Mouse (Mus musculus) ES-CJ7 (cell line): ENCODE measurements at regions not wholly inside any gene's neighbourhood (a gene's known extent, or its start where the extent isn't known, plus 50 kb on each side); places are given as distances from the start of the nearest gene placed in this dataset.

Experiments
- DNase-seq: peaks from one replicate; pipeline ENCODE4 v3.0.0; 2011; ENCODE audit warnings: low read depth, low spot score

DNA sequence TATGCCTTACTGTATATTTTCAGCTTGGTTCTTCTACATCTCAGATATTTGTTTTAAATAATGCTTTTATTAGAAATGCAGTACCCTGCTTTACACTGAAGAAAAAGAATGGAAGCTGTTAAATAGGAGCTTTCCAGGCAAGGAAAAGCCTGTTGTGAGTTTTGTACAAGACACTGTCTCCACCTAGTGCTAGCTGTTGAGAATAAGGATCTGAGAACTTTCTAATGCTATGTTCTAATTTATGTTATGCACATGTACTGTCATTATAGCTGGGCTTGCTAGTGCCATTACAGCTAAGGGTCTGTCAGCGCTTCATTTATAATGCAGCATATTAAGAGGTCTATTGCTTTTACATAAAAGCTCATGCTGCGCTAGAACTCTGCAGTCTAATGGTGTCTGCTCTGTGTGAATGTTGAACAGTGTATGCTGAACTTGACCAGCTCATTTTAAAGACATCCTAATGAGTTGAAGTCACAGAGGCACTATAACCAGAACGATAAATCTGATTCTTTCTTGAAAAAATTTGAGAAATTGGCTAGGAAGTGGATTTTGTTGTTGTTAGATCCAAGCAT is 315.4 kb upstream of the Dnajc24 start:
- DNase-seq = no peak

DNA sequence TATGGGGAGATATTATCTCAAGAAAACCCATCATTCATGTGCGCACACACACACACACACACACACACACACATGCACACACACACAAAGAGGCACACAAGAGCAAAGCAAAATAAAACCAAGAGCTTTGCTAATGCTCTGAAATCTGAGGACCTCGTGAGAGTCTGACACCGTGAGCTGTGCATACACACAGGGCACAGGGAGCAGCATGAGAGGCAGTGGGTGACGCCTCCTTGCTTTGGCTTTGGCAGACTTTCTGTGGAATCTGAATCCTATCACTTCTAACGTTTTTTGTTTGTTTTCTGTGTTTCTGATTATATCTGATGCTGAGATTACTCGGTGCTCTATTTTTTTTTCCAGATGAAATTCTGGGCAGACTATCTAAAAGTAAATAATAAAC is 343.4 kb upstream of the Dnajc24 start:
- DNase-seq = no peak

DNA sequence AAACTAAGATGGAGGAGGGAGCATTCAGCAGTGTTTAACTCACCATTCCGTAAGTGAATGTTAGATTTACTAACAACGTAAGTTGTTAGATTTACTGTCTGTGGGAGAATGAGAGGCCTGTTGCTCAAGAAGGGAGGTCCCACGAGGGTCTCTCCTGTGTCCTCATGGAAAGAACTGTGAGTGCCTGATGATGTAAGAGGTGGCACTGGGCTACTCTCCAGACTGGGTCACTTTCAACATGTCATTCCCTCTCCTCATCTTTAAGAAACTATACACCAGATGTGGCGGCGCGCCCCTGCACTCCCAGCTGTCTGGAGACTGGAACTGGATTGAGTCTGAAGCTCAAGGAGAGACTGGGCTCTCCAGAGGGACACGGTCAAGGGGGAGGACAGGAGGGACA is 343.9 kb upstream of the Dnajc24 start:
- no peak for DNase-seq

DNA sequence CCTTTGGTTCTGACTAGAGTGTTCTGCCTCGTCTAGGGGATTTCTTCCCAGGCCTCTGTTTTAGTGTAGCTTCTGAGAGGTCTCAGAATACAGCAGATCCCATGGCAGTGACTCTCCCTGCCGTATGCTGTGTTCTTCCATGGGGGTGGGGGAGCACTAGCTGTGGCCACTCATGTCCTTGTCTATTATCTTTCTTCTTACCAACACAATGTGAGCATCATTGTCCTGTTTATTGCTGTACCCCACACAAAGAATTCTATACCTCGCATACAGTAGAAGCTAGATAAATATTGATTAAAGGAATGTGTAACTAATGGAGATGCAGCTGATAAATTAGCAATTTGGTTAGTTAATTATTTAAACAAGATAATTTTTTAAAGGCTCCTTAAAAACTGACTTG is 337.5 kb upstream of the Mpped2 start:
- no peak for DNase-seq

DNA sequence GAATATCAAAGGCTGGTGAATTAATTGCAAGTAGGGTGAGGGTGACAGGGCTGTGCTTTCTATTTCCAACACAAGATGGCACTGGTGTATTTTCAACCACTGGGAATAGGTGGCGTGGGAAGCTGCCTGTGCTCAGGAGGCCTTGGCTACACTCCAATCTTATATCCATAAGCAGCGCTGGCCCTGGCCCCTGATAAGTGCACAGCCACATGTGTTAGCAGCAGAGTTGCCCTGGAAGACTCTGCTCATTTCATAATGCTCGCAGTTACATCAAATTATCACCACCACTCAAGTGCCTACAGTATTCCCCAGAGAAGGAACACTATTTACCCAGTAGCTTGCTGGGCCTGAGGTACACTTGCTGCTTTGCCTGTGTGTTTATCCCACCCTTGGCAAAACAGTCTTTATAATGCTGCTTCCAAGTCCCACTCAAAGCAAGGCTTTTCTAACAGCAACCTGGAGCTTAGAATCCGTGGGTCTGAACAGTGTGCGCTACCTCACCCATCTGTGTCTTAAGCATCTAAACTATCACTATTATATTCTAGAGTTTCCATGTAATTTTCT is 337.0 kb upstream of the Mpped2 start:
- peak; percentile 60 for DNase-seq

DNA sequence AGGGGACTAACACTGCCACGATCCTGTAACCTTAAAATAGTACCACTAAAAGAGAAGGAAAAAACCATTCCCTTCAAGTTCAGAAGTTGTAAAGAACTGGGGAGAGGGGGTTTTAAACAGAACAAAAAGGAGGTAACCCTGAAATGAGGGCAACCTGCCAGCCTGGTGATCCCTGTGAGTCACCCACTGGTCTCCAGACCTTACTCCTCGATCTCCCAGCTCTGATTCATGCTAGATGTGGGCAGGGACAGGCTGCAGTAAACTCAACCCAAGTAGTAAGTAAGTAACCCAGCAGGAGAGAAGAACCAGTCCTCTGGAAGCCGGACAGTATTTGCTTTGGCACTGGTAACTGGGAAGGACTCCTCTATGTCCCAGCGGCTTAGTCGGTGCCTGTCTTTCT is 324.4 kb upstream of the Mpped2 start:
- DNase-seq = no peak

DNA sequence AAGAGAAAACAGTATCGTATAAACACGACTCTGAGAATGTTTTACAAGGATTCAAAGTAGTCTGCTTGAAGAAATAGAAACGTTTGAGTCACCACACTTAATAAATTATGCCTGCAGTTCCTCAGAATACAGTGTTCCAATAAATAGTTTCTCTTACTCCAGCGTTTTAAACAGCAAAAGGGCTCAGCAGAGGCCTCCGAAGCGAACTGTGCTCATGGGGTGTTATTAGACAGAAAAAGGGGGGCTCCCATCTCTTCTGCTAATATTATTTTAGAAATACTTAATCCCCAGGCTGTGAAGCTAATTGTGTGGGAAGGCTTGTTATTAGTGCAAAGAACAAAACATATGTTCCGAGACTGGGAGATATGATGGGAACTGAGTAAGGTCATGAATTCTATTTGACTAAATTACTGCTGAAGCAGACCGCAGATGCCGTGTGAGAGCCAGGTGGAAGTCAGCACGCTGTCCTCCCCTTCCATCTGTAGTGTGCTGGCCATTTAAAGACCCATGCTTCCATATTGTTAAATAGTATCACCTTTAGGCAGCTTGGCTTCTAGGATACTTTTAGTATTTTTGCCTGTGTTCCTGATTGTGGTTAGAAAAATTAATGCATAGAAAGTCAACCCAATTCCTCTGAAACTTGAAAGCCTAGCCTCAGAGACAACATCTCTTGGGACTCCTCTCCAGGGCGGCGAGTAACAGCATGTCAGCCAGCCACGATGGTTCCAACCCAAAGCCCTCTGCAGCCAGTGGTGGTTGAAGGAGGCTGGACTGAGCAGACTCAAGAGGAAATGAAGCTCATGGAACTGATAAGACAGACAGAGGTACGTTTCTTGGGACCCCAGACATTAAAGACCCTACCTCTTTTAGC is 309.4 kb upstream of the Mpped2 start:
- DNase-seq = no peak

DNA sequence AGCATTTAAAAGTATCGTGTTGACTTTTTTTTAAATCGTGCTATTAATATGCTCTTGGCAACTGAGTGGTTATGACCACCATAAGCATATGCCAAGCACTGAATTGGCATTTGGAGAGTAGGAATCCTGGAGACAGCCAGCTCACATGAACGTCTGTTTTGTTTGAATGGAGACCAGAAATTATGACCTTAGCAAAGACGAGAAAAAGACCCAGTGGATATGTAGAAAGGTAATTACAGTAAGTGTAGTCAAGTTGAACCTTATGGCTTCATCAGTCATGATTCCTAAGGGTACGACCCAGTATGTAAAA is 308.8 kb upstream of the Mpped2 start:
- DNase-seq = no peak

DNA sequence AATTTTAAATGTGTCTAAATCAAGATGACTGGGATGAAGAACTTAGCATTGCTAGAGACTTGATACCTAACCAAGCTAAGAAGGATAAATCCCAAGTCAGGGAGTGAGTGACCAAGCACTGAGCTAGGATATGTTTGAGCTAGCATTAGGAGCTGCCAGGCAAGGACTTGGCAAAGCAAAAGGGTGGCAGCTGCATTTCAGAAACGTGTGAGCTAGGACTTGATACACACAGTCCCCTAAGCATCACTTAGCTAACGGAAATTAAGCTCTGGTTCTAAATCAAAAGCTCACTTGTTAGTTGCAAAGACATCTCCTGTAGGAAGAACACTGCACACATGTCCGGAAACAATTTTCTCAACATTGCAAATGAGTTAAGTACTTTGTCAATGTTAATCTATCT is 308.2 kb upstream of the Mpped2 start:
- no peak for DNase-seq

DNA sequence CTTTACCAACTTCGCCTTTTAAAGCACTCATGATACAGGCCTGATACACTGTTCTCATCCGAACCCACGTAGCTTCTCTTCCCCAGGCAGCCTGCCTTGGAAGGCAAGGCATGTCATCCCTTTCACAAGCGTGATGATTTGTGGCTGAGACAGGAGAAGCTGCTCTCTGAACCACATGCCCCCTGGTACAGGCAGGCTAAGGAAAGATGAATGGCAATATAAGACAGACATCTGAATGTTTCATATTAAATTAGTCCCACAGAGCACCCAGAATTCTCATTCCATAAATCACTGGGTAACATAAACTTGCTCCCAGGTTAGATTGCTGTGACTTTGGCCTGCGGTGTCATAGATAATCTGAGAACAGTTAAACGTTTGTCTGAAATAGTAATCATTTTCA is 280.9 kb upstream of the Mpped2 start:
- no peak for DNase-seq

DNA sequence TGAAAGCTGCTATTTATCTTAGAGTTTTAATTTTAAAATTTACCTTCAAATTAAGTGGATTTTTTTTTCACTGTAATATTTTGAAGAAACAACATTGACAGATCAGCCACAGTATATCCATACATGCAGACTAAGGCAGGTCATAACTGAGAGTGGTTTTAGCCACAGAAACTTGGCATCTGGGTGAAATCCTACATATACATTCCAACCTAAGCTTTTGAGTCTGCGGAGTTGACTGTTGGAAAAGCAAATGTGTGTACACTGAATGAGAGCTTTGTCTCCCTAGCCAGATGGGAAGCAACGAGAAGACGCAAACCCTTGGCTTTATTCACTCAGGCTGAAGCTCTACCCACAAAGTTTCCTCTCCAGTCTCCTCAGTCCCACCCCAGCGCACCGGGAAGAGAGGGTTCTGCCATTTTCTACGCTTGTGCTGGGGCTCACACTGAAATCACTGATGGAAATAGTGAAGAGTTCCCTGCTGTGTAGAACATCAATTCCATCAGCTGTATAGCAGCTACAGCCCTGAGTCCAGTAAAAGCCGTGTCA is 277.5 kb upstream of the Mpped2 start:
- no peak for DNase-seq

DNA sequence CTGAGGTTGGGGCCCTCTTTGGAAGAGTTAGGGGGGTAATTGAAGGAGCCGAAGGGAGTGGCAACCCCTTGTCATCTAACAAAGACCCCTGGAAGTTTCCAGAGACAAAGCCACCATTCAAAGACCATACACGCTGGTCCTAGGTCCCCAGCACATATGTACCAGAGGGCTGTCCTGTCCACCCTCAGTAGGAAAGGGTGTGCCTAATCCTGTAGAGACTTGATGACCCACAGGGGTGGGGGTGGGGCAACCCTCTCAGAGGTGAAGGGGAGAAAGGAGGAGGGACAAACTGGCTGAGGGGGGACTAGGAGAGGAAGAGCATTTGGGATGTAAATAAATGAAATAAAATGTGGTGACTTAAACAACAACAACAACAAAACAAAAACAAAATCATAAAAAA is 274.9 kb upstream of the Mpped2 start:
- DNase-seq = no peak

DNA sequence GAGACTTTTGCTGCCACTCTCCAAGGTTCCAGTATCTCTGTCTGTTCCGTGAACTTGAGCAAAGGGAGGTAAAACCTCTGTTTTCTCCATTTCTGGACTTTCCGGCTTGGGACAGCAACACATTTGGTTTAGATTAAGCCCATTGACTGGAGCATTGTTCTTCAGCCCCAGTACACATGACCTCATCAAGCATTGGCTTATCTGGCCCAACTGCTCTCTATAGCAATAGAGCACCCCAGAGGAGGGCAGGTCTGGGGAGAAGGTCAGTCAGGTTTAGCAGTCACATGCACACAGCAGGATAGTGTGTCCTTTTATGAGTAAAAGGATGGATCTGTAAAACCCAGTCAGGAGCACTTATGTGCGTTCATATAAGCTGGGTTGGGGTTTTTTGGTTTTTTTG is 268.1 kb upstream of the Mpped2 start:
- DNase-seq = no peak

DNA sequence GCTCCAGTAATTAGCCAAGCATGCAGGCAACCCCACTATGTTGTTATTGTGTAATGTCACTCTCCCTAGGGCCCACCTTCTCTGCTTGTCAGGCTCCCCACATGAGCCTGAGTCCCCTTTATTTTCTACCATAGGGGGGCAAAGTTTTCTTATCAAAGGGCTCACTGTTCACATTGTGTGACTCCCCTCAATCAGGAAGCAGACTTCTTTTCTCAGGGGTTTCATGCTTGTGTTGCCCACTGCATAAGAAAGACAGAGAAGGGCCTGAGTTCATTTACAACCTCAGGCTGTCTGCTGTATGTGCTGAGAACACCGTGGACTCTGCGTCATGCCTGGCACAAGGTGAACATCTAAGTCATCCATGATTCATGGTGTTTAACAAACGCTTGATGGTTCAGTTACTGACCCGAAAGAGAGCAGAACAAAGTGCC is 267.6 kb upstream of the Mpped2 start:
- DNase-seq = no peak

DNA sequence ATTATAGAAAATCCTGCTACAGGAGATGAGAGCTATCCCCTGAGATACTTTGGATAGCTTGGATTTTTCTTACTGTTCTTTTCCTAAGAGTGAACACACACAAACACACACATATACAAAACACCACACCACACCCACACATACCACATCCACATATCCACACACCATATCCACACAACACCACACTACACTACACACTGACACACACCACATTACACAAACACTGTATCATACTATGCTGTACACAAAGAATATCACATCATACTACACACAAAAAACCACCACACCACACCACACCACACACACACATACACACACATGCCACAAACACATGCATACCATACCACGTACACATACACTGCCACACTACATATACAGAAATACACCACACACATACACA is 267.1 kb upstream of the Mpped2 start:
- DNase-seq = no peak

DNA sequence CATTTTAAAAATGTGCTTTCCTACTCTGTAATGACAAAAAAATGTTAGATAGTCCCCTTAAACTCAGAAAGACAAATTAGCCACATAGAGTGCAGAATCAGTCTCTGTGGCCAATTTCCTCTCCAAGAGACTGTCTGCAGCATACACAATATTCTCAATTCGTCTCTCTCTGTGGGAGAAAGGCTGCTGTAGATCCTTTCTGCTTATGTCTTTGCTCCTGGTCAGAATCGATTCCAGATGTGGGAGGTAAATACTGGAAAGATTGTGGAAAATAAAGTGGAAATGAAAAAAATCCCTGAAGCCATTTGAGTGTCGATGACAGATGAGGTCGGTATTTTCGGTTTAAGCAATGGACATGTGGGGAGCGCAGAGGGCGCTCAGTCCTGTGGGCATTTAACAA is 265.8 kb upstream of the Mpped2 start:
- DNase-seq = no peak

DNA sequence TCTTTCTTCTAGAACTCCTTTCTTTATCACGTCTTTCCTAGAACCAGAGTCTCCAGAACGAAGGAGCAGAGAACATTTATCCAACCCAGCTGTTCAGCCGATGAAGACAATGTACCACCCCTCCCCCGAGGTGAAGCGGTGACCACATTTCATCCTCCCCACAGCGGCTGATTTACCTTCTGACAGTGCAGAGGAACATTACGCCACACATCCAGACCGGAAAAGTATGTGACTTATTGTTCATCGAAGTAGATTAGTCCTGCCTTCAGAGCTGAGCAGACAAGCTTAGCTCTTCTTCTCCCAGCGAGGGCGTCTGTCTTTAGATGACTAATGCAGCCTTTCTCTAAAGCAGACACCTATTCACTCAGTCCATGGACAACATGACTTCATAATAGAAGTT is 264.2 kb upstream of the Mpped2 start:
- DNase-seq = no peak

DNA sequence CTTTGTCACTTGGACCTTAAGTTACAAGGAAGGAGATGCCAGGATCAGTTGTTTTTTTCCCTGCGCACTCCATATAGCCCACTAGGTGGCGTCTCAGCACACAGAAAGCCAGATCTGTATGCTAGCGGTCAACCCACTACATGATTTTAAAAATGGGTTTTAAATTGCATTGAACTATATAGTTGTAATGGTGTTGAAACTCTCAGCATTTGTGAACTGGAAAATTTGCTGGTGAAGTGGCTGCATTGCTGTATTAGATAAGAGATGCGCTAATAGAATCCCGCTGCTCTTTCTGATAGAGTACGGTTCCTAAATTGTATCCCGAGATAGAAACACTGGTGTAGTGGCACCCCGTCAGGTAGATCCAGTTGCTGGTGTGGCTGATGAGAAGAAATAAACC is 261.9 kb upstream of the Mpped2 start:
- peak; percentile 70 for DNase-seq

DNA sequence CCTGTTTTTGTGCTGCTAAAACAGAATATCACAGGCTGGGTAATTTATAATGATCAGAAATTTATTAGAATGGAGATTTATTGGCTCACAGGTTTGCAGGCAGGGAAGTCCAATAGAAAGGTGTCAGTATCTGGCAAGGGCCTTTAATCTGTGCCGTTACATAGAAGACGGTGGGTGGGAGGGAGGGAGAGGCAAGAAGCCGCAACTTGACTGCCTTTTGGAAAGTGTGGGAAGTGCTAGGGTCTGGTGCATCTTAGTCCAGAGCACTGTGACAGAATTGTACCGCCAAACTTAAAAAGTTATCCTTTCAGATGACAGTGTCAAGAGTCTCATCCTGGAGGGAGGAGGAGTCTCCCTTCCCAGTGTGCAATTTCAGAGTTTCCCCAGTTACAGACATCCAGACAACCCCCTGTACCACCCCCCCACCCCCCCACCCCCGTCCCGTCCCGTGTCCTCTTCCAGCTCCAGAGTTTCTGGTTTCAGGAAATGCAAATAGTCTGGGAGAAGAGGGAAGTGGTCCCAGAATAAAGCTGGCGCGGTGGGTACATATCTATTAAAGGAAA is 261.4 kb upstream of the Mpped2 start:
- DNase-seq = peak; percentile 16

DNA sequence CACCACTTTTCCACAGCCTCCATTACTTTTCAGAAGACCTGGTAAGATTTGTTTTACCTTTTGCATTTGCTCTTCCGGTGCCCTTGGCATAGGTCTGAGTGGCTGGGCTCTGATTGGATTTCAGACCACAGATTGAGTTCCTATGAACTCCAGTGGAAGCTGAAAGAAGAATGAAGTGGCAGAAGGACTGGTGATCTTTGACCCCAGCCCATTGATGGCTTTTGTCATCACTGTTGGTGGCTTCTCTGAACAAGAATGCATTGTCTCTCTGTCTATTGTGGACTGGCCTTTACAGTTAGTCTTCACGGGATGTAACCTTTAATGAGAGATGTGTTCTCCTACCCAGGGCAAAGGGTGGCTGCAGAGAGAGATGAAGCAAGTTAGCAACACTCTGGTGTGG is 256.9 kb upstream of the Mpped2 start:
- DNase-seq = no peak

DNA sequence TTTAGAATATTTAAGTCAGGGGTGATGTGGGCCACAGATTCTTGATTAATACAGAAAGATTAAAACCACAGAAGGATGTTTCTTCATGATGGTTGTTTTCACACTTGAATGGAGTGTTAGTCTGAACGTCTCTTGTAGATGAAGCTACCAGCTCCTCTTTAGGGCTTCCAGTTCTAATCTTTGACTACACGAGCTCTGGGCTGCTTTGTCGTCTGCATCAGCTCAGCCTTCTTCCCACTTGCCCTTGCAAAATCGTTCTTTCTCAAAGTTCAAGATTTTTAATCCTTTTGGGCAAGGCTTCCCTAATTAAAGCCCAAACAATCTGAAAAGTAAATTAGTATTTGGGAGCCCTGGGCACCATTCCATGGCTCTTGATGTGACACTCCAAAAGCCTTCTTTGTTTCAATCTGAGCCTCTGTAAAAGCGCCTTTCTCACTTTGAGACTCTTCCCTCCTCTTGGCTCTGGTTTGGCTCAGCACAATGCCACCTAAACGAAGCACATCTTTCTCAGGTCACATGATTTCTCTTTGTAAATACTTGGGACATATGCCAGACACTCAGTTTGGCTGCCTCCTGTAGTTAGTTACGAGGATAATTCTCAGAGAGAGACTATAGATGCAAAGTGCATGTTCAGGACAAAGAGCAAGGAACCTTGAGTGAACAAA is 238.6 kb upstream of the Mpped2 start:
- no peak for DNase-seq

DNA sequence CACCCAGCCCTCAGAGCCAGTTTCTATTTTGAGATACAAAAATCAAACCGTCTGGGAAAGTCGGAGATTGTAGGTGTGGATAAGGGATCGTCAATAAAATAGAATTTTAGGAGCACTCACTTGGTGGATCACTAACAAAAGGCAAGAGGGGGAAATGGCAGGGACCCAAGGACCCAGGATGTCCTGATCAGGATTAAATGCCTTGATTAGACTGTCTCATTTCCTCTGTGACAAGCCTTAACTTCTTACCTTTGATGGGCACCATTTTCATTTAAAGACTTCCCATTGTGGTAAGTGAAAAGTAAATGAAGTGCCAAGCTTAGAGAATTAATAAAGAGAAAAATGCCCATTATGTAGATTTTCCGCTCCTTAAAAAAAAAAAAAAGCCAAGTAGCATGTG is 238.0 kb upstream of the Mpped2 start:
- peak; percentile 19 for DNase-seq
